Mouse (Mus musculus): ENCODE measurements around the gene Spock1. TPM values are rescaled to one million over a fixed set of nuclear protein-coding genes. Genes with fewer than 3 reads are reported as not detected.

The Spock1 gene
- total and polyA plus RNA-seq, 3 experiments, result not detected

DNA sequence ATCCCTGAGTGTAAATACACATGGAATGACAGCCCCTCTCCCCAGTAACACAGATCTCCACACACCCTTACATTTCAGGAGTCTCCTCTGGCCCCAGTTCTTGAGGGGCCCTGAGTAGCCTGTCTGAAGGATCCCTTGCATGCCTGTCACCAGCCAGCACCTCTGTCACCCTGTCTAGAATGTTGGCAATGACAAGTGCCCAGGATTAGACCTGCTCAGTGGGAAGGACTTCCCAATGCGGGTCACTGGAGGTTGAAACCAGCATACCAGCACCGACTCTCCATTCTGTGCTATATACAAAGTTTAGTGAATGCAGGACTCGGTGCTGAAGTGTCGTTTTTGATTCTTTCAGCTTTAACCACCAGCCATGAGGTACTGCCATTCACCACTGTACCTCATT, 266.5 kb downstream of the Spock1 start:
- H3K27ac ChIP-seq (ENCODE audit: insufficient read depth, low read depth), result no peak overlapping the region

DNA sequence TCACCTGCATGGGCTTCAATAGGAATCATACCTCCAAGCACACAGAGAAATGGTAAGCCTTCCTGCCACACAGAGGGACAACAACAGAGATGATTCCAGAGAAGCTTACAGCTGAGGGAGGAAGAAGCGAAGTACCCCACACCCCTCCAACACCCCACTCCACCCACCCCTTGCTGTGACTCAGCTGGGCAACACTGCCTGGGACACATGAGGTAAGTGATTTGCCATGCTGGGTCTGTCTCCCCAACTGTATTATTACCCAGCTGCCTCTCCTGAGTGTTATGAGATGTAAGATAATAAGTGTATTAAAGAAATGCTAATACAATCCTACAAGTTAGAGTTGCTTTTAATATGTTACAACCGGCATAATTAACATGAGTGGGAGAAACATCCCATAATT, 267.2 kb downstream of the Spock1 start:
- H3K9me3 ChIP-seq (replicated peaks; ENCODE audit: low read length), result peaks cover 86% of the 10 kb centered on the region
- H3K4me3 ChIP-seq (replicated peaks in 1 of 3; ENCODE audit: low read depth in 2 of 3, low read length in 2 of 3, poor library complexity in 1 of 3), result no peak overlapping the region
- no peak overlapping the region for H3K4me2 ChIP-seq (ENCODE audit: insufficient read depth, low read depth, poor library complexity, severe bottlenecking)
- no peak for DNase-seq (ENCODE audit: extremely low read depth)
- H3K27me3 ChIP-seq (replicated peaks), result no peaks in the 10 kb centered on the region
- no peaks in the 10 kb centered on the region for H3K4me1 ChIP-seq (ENCODE audit: control insufficient read depth in 1 of 2, insufficient read depth in 2 of 2)
- H3K9ac ChIP-seq (ENCODE audit: insufficient read depth, low read depth), result no peak overlapping the region
- H3K79me2 ChIP-seq (replicated peaks; ENCODE audit: control insufficient read depth, extremely low read depth, insufficient read depth, poor library complexity, severe bottlenecking), result no peaks in the 10 kb centered on the region
- H3K36me3 ChIP-seq (replicated peaks in 1 of 2; ENCODE audit: control insufficient read depth in 1 of 2, insufficient read depth in 1 of 2, low read length in 1 of 2), result no peaks in the 10 kb centered on the region
- in situ Hi-C loops (cut with MboI; ENCODE audit: low pct_ligation_motif_present, low pct_unique_long_range_greater_than_20kb, low sequenced_read_pairs) (no loop called here), dilution Hi-C loops (cut with MboI; ENCODE audit: extremely low pct_ligation_motif_present, extremely low pct_unique_long_range_greater_than_20kb, low sequenced_read_pairs) (no loop called here)
- TF ChIP-seq EP300 (IDR thresholded peaks at IDR 0.05; ENCODE audit: low read length), result no peak
- TF ChIP-seq HCFC1 (IDR thresholded peaks at IDR 0.05; ENCODE audit: low read depth, low read length), result no peak
- no peak for TF ChIP-seq ELF1 (IDR thresholded peaks at IDR 0.05; ENCODE audit: low read depth, low read length)
- no peak for TF ChIP-seq NRF1 (IDR thresholded peaks at IDR 0.05; ENCODE audit: low read depth, low read length)
- TF ChIP-seq ZNF384 (IDR thresholded peaks at IDR 0.05; ENCODE audit: low read depth, low read length), result no peak
- no peak for TF ChIP-seq JUND (conservative IDR thresholded peaks at IDR 0.05; ENCODE audit: low read depth, low read length)
- no peak for TF ChIP-seq CHD1 (IDR thresholded peaks at IDR 0.05; ENCODE audit: low read depth, low read length)
- TF ChIP-seq MXI1 (IDR thresholded peaks at IDR 0.05; ENCODE audit: low read depth, low read length), result no peak
- TF ChIP-seq UBTF (IDR thresholded peaks at IDR 0.05; ENCODE audit: low read depth, low read length), result no peak
- TF ChIP-seq ETS1 (conservative IDR thresholded peaks at IDR 0.05; ENCODE audit: low read depth, low read length), result no peak
- TF ChIP-seq RCOR1 (conservative IDR thresholded peaks at IDR 0.05; ENCODE audit: low read depth, low read length), result no peak
- no peak for TF ChIP-seq POLR2AphosphoS2 (IDR thresholded peaks at IDR 0.05; ENCODE audit: low read depth, low read length)
- no peak for TF ChIP-seq KAT2A (IDR thresholded peaks at IDR 0.05; ENCODE audit: insufficient replicate concordance, low read length)
- no peak for TF ChIP-seq TBP (conservative IDR thresholded peaks at IDR 0.05; ENCODE audit: low read depth, low read length)
- TF ChIP-seq MAZ (IDR thresholded peaks at IDR 0.05; ENCODE audit: low read depth, low read length), result no peak
- TF ChIP-seq PAX5 (IDR thresholded peaks at IDR 0.05; ENCODE audit: low read length), result no peak
- no peak for TF ChIP-seq USF1 (IDR thresholded peaks at IDR 0.05; ENCODE audit: low read depth, low read length)
- no peak overlapping the region for H3K27ac ChIP-seq (ENCODE audit: insufficient read depth, low read depth)

More for the DNA sequence above, 266.5 kb downstream of the Spock1 start:
- H3K9me3 ChIP-seq (replicated peaks; ENCODE audit: low read length), result peaks cover 85% of the 10 kb centered on the region
- TF ChIP-seq NRF1 (IDR thresholded peaks at IDR 0.05; ENCODE audit: low read depth, low read length) (no peak), CTCF (conservative IDR thresholded peaks at IDR 0.05 in 1 of 2, IDR thresholded peaks at IDR 0.05 in 1 of 2; ENCODE audit: low read depth in 2 of 2, low read length in 2 of 2) (no peak), POLR2A (IDR thresholded peaks at IDR 0.05; ENCODE audit: low read depth, low read length) (no peak), GABPA (IDR thresholded peaks at IDR 0.05; ENCODE audit: insufficient replicate concordance, low read depth, low read length) (no peak), RAD21 (IDR thresholded peaks at IDR 0.05; ENCODE audit: low read depth, low read length) (no peak), ETS1 (conservative IDR thresholded peaks at IDR 0.05; ENCODE audit: low read depth, low read length) (no peak), MXI1 (IDR thresholded peaks at IDR 0.05; ENCODE audit: low read depth, low read length) (no peak), SMC3 (IDR thresholded peaks at IDR 0.05; ENCODE audit: low read depth, low read length) (no peak)
- in situ Hi-C loops (cut with MboI; ENCODE audit: low pct_ligation_motif_present, low pct_unique_long_range_greater_than_20kb, low sequenced_read_pairs) (no loop called here), dilution Hi-C loops (cut with MboI; ENCODE audit: extremely low pct_ligation_motif_present, extremely low pct_unique_long_range_greater_than_20kb, low sequenced_read_pairs) (no loop called here)
- no peaks in the 10 kb centered on the region for H3K27me3 ChIP-seq (replicated peaks)
- no peaks in the 10 kb centered on the region for H3K79me2 ChIP-seq (replicated peaks; ENCODE audit: control insufficient read depth, extremely low read depth, insufficient read depth, poor library complexity, severe bottlenecking)
- no peaks in the 10 kb centered on the region for H3K4me1 ChIP-seq (ENCODE audit: control insufficient read depth in 1 of 2, insufficient read depth in 2 of 2)
- DNase-seq (ENCODE audit: extremely low read depth), result no peak
- H3K36me3 ChIP-seq (replicated peaks in 1 of 2; ENCODE audit: control insufficient read depth in 1 of 2, insufficient read depth in 1 of 2, low read length in 1 of 2), result no peaks in the 10 kb centered on the region
- H3K4me2 ChIP-seq (ENCODE audit: insufficient read depth, low read depth, poor library complexity, severe bottlenecking), result no peak overlapping the region
- H3K4me3 ChIP-seq (replicated peaks in 1 of 3; ENCODE audit: low read depth in 2 of 3, low read length in 2 of 3, poor library complexity in 1 of 3), result no peak overlapping the region
- no peak overlapping the region for H3K9ac ChIP-seq (ENCODE audit: insufficient read depth, low read depth)
